Mouse (Mus musculus) NIH3T3 (cell line): Measurements from ENCODE around the gene B130006D01Rik.

ENCODE experiments used
- DNase-seq: peaks from one replicate; pipeline ENCODE4 v3.0.0-alpha.2; 2012; ENCODE audit warnings: low read depth

B130006D01Rik gene

GRCm38 (mm10) chr11:95723287-95723686 lies at the start of gene B130006D01Rik:
B130006D01Rik (plus strand) TSS chr11:95723587.
- no peak for DNase-seq

- no peak for DNase-seq
Observed at GRCm38 (mm10) chr11:95675498-95675897, 47.9 kb upstream of the B130006D01Rik start.

GRCm38 (mm10) chr11:95676307-95676706 lies 47.1 kb upstream of the B130006D01Rik start:
- DNase-seq, result peak; percentile 50

- no peak for DNase-seq
Observed at GRCm38 (mm10) chr11:95677925-95678701, 45.3 kb upstream of the B130006D01Rik start.

- DNase-seq, result no peak
Observed at GRCm38 (mm10) chr11:95681995-95682601, 41.3 kb upstream of the B130006D01Rik start.

GRCm38 (mm10) chr11:95682946-95683345 lies 40.4 kb upstream of the B130006D01Rik start:
- no peak for DNase-seq

- DNase-seq, result peak; percentile 90
Observed at GRCm38 (mm10) chr11:95686031-95686430, 37.4 kb upstream of the B130006D01Rik start.

- DNase-seq, result peak; percentile 44
Observed at GRCm38 (mm10) chr11:95687084-95687656, 36.2 kb upstream of the B130006D01Rik start.

GRCm38 (mm10) chr11:95688515-95688914 lies 34.9 kb upstream of the B130006D01Rik start:
- DNase-seq, result no peak

- no peak for DNase-seq
Observed at GRCm38 (mm10) chr11:95688981-95689380, 34.4 kb upstream of the B130006D01Rik start.

- DNase-seq, result no peak
Observed at GRCm38 (mm10) chr11:95689544-95689943, 33.8 kb upstream of the B130006D01Rik start.

- no peak for DNase-seq
Observed at GRCm38 (mm10) chr11:95698541-95698940, 24.8 kb upstream of the B130006D01Rik start.

GRCm38 (mm10) chr11:95700778-95701739 lies 22.3 kb upstream of the B130006D01Rik start:
- DNase-seq, result no peak

- no peak for DNase-seq
Observed at GRCm38 (mm10) chr11:95704032-95704969, 19.1 kb upstream of the B130006D01Rik start.

GRCm38 (mm10) chr11:95704970-95705330 lies 18.4 kb upstream of the B130006D01Rik start:
- DNase-seq, result no peak

- no peak for DNase-seq
Observed at GRCm38 (mm10) chr11:95709534-95710040, 13.8 kb upstream of the B130006D01Rik start.

GRCm38 (mm10) chr11:95710478-95710877 lies 12.9 kb upstream of the B130006D01Rik start:
- DNase-seq, result no peak

- DNase-seq, result peak; percentile 36
Observed at GRCm38 (mm10) chr11:95712085-95712562, 11.3 kb upstream of the B130006D01Rik start.

GRCm38 (mm10) chr11:95712563-95713224 lies 10.7 kb upstream of the B130006D01Rik start, which contains the start of gene Zfp652:
Zfp652 (plus strand) TSS chr11:95712673.
- peak; percentile 88 for DNase-seq
